Mouse (Mus musculus): Measurements from ENCODE around the gene Cradd.

Cradd gene

GRCm38 (mm10) chr10:95207423-95207822 lies 116.5 kb downstream of the Cradd start:
- DNase-seq (ENCODE audit: low read depth, low spot score) = no peak

GRCm38 (mm10) chr10:95201514-95201913 lies 122.4 kb downstream of the Cradd start:
- no peak for DNase-seq (ENCODE audit: low read depth, low spot score)

- DNase-seq (ENCODE audit: low read depth, low spot score) = no peak
These were observed 123.6 kb downstream of the Cradd start for GRCm38 (mm10) chr10:95200323-95200722.

DNA sequence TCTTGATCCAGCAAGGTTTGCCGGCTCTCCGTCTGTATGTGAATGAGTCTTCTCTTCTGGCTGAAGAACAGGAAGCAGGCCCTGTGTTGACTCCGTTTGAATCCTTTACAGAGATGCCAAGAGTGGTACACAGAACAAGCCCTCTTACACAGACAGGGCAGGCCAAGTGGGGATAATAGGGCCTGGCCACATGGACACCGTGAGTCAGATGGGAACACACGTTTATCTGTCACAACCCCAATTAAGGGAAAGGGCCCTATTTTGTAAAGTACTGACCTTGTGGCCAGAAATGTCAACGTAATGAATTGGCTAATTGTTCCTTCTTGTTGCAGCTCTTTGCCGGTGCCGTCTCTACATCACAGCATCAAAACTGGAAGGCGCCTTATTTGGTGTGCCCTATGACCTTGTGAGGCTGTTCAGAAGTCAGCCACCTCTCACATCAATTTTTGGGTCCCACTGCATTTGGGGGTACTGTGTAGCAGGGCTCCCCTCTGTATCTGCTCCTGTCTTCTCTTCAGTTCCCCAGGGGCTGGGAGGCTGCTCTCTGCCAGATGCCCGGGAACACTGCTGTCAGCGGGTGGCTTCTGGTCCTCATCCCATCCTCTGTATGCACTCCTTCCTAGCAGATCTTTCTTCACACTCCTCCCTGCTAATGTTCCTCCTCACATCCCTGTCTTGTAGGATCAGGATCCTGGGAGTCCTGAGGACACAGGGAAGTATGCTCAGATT lies 124.2 kb downstream of the Cradd start:
- no peak for DNase-seq (ENCODE audit: low read depth, low spot score)

DNA sequence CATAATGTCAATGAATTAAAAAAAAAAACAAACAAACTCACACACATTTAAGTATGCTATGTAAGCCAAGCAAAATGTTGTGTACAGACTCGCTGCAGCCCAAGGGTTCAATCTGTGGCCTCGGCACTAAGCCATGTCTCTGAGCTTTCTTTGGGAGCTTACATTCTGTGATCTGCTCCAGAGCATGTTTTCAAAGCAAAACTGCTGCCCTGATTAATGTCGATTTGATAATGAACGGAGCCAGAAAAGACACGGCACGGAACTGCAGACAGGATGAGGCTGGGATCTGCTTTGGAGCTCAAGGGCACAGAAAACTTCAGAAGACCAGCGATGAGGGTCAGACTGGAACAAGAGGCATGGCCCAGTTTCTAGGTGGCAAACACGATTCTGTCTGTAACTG lies 126.6 kb downstream of the Cradd start:
- no peak for DNase-seq (ENCODE audit: low read depth, low spot score)

DNA sequence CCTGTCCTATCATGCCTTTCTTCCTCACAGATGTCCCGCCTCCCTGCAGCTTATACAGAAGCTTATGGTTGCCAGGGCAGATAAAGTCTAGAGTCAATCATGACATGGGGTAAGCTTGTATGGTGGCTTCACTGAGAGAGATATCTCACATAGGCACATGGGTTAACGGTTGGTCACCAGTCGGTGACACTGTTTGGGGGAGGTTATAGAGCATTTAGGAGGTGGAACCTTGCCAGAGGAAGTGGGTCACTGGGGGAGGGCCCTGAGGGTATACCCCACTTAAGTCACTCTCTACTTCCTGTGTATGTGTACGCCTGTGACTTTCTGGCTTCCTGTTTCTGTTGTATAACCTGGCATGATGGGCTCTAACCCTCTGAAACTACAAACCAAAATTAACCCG lies 128.2 kb downstream of the Cradd start:
- DNase-seq (ENCODE audit: low read depth, low spot score) = peak; percentile 67

- no peak for DNase-seq (ENCODE audit: low read depth, low spot score)
These were observed 129.2 kb downstream of the Cradd start for GRCm38 (mm10) chr10:95194776-95195175.

GRCm38 (mm10) chr10:95193875-95194281 lies 130.1 kb downstream of the Cradd start:
- DNase-seq (ENCODE audit: low read depth, low spot score) = peak; percentile 39

GRCm38 (mm10) chr10:95191881-95192280 lies 132.1 kb downstream of the Cradd start:
- DNase-seq (ENCODE audit: low read depth, low spot score) = no peak

DNA sequence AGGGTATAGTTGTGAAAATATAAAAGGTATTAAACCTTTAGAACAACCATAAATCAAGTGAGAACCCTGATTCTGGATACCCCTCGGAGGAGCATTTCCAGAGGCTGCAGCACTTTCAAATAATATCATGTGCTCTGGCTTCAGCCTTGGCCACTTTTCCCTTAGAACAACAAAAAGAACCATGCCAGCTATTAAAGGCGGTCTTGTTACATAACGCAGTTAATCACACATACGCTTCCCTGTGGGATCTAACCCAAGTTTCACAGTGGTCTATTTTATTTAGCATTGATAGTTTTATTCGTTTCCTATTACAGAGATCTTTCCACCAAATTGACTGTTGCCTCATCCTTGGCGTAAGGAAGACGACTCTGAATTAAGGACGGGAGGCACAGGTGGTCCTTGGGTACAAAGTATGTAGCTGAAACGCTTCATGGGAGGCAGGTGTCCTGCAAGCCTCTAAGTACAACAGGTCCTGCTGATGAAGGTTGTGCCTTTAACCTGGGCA lies 132.7 kb downstream of the Cradd start:
- no peak for DNase-seq (ENCODE audit: low read depth, low spot score)

DNA sequence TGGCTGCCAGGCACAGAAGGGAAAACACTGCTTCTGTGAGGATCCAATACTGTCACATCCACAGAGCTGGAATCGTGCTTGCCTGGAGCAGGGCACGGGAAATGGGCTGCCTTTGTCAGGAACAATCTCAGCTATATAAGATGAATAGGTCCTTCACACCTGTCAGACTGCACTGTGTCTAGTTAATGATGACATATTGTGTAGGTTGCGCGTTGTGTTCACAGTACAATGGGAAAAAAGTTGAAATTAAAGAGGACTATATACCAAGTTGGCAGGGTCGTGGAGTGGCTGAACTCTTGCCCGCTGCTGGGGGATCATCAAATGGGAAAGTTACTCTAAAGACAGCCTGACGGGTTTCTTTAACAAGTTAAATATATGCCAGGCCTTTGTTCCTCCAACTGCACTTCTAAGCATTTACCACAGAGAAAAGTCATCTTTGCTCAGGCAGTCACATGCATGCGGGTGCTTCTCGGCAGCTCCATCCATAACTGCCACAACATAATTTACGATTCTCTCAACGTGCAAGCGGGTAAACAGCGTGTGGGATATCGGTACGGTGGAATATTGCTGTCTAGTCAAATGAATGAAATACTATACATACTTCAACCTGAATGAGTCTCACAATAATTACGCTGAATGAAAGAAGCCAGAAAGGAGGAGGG lies 134.3 kb downstream of the Cradd start:
- DNase-seq (ENCODE audit: low read depth, low spot score) = no peak

- no peak for DNase-seq (ENCODE audit: low read depth, low spot score)
These were observed 139.7 kb downstream of the Cradd start for GRCm38 (mm10) chr10:95184210-95184609.

GRCm38 (mm10) chr10:95183051-95183450 lies 140.9 kb downstream of the Cradd start:
- no peak for DNase-seq (ENCODE audit: low read depth, low spot score)

- DNase-seq (ENCODE audit: low read depth, low spot score) = no peak
These were observed 141.5 kb downstream of the Cradd start for GRCm38 (mm10) chr10:95182405-95182804.

DNA sequence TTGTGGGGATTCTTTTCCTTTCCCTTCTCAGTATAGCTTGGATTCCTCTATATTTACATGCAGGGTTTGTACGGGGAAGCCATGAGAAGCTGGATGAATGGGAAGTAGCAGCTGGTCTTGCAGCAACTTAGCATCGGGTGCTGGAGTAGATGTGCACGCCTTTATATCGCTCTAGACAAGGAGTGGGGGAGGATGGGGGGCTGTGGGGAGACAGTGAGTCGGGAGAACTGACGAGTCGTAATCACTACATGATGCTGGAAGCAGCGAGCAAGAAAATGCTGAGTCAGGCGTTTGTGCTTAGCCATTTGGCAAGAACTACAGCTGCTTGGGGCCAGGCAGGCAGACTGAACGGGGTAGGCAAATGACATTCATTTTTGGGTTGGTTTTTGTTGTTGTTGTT lies 142.4 kb downstream of the Cradd start:
- DNase-seq (ENCODE audit: low read depth, low spot score) = no peak

- DNase-seq (ENCODE audit: low read depth, low spot score) = no peak
These were observed 143.0 kb downstream of the Cradd start for GRCm38 (mm10) chr10:95180900-95181299.

DNA sequence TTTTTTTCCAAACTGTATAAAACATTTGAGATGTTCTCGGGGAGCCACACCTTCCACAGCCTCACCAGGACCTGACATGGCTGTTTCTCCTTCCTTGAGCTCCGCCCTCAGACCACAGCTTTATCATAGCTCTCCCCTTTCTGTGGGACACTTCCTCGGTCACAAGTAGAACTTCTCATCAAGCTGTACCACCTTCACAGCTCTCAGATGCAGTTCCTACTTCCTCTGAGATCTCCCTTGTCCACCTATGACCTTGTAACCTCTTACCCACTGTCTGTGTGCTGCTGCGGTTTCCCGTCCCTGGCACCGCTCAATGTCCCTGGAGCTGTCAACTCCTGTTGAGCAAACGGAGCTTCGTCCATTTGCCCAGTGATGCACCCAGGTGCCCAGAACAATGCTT lies 143.8 kb downstream of the Cradd start:
- DNase-seq (ENCODE audit: low read depth, low spot score) = peak; percentile 46

- DNase-seq (ENCODE audit: low read depth, low spot score) = peak; percentile 54
These were observed 145.1 kb downstream of the Cradd start for GRCm38 (mm10) chr10:95178785-95179184.

DNA sequence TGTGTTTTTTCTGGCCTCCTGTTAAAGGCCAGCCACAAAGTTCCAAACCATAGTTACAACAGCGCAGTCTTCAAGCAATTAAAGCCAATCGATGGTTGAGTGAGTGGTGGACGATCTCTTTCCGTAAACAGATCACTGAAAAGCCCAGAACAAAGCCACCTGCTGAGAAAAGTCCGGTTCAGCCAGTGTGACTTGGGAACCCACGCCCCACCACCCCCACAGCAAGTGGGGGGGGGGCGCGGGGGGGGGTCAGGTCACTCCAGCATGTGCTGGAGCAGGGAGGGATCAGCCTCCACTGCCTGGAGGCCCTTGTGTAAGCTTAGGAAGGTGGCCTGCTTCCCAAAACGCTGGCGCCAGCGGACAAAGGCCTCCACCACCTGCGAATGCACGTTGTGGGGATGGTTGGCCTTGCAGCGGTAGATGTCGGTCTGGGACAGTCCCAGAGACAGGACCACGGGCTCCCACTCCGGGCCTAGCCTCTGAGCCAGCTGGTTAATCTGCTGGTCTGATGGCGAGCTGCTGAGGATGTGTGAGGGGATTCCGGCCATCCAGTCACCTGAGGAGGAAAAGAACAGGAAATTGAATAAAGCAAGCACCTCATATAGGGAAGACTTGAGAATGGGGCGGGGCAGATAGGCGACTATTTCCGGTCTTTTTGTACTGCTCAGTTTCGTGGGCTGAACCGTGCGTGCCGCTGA lies 148.4 kb downstream of the Cradd start:
- no peak for DNase-seq (ENCODE audit: low read depth, low spot score)

DNA sequence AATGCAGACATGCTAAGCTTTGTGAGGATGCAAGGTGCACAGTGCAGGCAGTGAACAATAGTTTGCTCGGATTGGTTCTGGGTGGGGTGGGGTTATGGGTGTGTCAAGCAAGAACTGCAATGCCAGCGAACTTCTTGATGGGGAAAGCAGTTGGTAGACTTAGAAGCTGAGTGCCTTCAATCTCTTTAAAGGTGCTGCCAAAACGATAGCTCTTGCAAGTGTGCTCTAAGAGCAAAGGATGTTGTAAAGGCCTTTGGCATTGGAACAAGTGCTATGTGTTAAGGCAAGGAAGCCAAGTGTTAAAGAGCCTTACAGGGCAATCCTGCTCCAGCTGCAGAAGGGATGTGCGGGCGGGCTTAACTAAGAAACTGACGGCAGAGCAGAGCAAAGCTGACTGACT lies 149.7 kb downstream of the Cradd start:
- DNase-seq (ENCODE audit: low read depth, low spot score) = no peak

DNA sequence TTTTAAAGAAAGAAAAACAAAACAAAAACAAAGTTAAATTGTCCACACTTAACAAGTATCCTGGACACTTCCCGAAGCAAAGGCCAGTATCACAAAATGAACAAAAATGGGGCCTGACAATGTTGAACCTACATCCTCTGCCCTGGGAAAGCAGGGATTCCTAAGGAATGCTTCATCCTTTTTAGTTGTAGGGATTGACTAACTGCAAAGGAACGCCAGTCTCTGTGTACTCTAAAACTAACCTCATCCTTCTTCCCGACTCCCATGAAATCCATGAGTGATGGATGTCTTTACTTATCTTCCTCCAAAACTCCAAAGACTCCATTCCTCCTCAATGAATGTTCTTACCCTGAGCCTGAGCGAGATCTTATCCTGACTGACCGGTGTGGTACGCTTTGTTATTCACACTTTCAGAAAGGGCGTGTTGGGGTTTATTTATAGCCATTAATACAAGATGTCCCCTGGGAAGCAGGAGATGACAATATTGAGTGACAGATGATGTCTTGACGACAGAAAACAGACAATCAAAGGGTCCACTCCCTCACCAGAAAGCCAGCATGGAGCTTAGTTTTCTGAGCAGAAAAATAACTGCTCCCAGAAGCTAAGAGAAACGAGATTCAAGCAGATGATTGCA lies 153.1 kb downstream of the Cradd start:
- no peak for DNase-seq (ENCODE audit: low read depth, low spot score)

DNA sequence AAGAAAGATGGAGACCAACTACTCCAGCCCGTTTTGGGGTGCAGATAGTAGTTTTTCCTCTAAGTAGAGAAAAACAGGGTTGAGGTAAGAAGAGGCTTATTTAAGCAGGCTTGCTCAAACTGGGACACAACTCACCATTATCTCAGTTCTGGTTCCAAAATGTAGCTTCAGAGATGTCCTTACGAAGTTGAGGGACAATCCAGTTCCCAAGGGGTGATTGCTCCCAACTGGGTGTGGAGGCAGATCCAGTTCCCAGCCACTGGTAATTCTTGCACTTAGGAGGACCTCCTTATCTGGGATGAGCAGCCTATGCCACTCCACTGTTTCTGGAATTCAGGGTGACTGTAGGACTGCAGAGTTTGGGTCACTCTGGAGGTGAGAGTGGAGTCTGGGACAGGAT lies 159.0 kb downstream of the Cradd start:
- no peak for DNase-seq (ENCODE audit: low read depth, low spot score)
